Mouse (Mus musculus): ENCODE measurements at regions not wholly inside any gene's neighbourhood (a gene's known extent, or its start where the extent isn't known, plus 50 kb on each side); places are given as distances from the start of the nearest gene placed in this dataset.

DNA sequence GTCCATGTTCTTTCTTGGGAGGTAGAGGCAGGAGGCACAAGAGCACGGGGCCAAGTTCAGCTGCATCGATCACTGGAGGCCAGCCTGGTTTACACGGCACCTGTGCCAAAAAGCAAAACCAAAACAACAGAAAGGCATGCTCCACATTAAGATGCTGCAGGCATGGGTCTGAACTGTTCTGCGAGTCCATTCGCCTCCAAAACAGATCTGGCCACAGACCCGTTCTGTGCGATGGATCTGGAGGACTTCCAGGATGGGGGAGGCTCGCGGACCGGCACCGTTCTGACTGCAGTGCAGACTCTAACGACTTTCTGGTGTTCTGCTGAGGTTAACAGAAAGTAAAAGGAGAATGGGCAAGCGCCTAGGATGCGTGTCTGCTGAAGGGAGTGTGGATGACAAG is 52.3 kb downstream of the A230072I06Rik start:
- intact Hi-C loops (cut with DNase I), result no loop called here
- DNase-seq, result no peak

DNA sequence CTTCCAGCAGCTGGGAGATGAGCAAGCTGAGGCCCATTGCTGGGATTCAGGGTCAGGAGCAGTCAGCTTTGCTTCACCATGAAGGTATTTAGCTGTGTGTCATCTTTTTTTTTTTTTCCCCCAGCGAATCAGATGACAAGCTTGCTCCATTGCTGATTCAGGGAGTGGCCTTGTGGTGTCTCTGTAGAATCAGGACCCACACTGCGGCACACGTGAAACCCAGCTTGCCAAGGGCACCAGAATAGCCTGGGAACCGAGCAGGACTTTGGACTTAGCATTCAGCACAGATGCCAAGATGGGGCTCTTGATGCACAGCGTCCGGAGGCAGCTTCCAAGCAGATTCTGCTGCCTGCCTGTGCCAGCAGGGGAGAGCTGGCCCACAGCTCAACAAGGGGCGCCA is 53.0 kb downstream of the A230072I06Rik start:
- intact Hi-C loops (cut with DNase I), result no loop called here
- DNase-seq, result peak; percentile 38

DNA sequence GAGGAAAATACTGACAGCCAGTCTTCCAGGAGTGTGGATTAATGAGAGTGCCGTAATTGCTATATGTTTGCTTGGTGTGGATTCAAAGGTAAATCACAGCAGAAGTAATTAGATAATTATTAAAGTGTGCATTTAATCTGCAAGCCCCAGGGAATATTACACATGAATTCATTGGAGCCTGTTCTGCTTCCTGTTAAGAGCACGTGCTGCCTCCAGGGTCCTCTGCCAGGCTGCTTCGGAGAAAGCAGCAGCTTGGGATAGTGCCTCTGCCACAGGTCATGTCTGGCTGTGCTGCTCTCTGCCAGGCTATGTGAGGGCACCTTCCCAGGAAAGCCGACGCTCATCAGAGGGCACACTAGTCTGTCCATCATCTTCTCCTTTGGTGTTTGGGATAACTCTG is 55.5 kb downstream of the A230072I06Rik start:
- DNase-seq, result peak; percentile 36
- intact Hi-C loops (cut with DNase I), result no loop called here

DNA sequence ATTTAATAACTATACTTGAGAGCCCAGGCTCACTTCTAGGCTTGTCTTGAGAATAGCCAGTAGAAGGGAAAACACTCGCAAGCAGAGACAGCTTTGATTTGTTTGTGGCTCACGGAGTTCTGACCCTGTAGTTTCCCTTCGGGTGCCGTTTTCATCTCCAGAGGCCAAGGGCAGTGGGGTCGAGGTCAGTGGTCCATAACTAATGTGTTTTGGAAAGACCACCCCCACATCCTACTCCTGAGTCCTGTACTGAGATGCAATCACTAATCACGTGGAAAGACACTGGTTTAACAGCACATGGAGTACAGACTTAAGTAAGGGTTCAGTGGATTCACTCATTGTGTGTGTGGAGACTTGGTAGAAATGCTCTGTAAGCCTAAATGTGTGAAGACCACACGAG is 56.0 kb downstream of the A230072I06Rik start:
- DNase-seq, result no peak
- intact Hi-C loops (cut with DNase I), result no loop called here

DNA sequence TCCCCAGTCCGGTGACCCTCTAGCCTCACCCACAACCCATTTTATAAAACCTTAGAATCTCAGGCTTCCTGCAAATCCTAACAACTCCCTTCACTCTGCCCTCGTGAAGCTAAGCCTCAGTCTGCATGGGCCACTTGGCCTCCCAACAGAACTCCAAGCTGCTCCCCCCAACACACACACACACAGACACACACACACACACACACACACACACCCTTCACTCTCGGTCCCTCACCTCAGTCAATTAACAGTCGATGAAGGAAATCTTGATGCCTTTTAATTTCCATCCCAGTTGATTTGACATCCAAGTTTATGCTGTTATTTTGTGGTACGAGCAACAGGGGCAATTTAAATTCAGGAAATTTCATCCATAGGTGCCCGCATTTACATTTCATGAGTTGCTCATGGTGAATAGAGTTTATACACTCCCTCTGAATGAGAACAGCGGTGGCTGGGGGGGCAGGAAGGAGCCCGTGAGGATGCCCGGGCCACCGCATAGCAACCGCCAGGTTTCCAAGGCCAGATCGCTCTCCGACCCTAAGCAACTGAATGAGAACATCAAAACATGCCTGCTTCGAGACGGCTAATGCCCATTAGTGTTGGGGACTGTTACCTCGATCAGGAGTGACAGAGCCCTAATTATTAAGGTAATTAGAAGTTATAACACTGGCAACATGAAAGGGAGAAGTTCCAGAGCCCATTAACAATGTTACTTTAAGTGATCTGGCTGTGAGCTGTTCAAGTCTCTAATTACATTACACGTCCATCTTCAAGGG is 55.8 kb upstream of the Sox1 start:
- no peak for DNase-seq
- intact Hi-C loops (cut with DNase I), result no loop called here

DNA sequence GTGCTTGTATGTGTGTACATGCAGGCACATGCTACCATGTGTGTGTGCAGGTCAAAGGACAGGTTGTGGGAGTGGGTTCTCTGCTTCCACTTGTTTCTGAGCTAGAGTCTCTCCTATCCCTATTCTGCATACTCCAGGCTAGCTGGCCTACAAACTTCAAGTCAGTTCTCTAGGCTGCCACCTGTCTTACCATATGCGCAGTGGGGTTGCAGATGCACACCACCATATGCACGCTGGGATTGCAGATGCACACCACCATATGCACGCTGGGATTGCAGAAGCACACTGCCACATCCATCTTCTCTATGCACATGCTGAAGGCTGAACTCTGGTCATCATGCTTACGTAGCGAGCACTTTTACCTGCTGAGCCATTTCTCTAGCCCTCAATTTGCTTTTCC is 54.1 kb upstream of the Sox1 start:
- no peak for DNase-seq
- intact Hi-C loops (cut with DNase I), result no loop called here
